Mouse (Mus musculus) adrenal gland, postnatal 10 days (tissue): Measurements from ENCODE around the gene Tmem8. TPM values are rescaled to one million over a fixed set of nuclear protein-coding genes. Genes with fewer than 3 reads are reported as not detected.
"Not testable (repeated sequence)": the region's sequence is repeated elsewhere in the genome, so short reads cannot be mapped to it uniquely, and the experiment has no call there.

Experiments
- DNase-seq: peaks from one replicate; pipeline ENCODE4 v3.0.0; 2021; ENCODE audit warnings: mixed read lengths
- total RNA-seq, 2 experiments: library from RNA; stranded (reverse); gene quantifications; 2 replicates each; pipeline ENCODE4 v1.2.3; 2021

The Tmem8 gene
- total RNA-seq, 2 experiments from 2014 or later: 4.2 to 4.9 TPM

DNA sequence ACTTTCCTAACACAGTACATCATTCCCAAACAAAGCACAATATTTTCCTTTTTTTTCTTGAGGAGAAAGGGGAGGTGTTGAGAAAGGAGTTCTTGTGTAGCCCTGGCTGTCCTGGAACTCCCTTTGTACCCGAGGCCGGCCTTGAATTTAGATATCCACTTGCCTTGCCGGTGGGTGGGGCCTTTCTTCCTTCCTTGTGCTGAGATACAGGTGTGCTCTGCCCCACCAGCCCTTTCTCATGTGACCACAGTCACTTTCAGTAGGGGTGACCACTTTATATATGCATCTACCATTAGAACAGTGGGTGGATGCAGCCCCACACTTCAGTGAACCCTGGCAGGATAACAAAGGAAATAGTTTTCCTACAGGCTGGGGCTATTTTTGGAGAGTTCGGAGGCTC, 1.4 kb upstream of the Tmem8 start:
- no peak for DNase-seq

DNA sequence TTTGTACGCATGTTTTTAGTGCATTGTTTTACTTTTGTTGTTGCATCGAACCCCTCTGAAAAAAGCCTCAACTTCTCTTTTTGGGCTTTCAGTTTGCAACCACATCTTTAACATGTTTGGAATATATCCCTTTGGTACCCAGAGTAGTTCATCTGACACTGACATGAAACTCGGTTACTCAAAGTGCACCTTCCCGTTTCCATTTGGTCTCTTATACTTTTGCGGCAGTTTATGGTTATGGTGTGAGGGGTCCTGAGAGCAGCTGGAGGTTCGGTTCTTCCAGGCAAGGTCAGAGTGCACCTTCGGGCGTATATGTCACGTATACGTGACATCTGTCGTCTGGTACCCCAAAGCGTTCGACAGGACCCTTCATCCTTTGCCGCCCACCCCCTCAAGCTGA, 348 bp upstream of the Tmem8 start:
- DNase-seq: no peak

DNA sequence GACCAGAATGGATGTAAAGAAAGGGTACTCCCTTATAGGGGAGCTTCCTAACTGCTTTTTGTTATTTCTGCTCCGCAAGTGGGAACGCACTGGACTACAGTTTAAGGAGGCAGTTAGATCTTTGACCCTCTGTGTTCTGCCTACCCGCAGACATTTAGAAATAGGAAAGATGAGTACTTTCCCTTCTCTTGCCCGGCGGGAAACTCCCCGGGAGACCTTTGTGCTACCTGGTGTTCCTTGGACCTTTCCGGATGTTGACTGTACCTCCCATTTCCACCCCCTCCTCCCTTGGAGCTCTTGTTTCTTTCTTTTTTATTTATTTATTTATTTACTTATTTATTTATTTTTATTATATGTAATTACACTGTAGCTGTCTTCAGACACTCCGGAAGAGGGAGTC, 962 bp downstream of the Tmem8 start:
- no peak for DNase-seq

DNA sequence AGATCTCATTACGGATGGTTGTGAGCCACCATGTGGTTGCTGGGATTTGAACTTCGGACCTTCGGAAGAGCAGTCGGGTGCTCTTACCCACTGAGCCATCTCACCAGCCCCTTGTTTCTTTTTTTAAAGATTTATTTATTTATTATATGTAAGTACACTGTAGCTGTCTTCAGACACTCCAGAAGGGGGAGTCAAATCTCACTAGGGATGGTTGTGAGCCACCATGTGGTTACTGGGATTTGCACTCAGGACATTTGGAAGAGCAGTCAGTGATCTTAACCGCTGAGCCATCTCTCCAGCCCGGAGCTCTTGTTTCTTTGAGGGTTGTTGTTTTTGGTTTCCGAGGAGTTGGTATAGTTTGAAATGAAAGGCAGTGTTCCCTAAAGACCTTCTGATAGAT, 1.4 kb downstream of the Tmem8 start:
- DNase-seq: not testable (repeated sequence)

DNA sequence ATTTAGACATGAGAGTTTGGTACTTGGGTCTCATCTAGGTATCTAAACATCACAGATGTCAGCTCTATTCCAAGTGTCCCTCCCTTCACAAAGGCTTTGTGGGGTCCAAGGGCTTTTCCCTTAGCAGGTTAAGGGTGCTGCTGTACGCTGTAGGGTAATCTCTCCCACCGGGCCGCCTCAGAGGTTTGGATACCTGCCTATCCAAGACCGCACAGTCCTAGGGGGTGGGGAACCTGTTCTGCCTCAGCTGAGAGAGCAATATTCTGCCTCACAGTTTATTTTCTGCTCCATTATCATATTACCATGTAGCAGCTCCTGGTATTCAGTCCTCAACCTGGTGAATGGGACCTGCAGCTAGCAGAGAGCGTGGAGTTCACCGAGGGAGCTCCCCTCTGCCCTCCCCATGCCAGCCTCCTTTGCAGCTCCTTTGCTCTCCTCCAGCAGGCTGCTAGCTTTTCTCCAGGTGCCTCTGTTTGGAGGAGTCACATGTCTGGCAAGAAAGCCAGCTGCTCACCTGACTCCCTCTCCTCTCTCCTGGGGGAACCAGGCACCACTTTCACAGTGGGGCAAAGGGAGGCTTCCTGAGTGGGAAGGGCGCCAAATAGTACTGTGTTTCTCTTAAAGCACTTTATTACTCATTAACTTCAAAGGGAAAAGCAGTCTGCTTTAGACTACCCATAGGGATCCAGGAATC, 2.3 kb downstream of the Tmem8 start:
- no peak for DNase-seq

DNA sequence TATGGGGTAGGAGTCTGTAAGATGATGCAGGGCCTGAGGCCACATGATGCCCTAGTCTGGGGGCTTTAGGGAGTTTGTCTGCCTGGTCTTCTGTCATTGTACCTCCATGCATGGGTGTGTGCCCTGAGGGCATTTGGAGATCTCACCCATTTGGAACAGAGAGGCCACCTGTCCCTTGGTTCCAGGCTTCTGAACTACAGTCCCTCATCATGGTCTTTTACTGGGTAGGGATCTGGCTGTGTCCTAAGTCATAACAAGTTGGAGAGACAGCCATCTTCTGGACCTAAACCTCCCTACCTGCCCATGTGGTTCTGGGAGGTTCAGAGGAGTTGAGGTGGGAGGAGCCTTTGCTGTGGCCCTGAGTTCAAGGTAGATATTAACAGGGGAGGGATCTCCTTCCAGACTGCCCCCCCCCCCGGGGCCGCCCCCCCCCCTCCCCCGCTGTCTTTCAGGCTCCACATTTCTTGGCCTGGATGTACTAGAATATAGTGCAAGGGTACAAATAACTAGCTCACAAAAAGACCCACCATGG, 2.9 kb downstream of the Tmem8 start:
- DNase-seq: no peak

DNA sequence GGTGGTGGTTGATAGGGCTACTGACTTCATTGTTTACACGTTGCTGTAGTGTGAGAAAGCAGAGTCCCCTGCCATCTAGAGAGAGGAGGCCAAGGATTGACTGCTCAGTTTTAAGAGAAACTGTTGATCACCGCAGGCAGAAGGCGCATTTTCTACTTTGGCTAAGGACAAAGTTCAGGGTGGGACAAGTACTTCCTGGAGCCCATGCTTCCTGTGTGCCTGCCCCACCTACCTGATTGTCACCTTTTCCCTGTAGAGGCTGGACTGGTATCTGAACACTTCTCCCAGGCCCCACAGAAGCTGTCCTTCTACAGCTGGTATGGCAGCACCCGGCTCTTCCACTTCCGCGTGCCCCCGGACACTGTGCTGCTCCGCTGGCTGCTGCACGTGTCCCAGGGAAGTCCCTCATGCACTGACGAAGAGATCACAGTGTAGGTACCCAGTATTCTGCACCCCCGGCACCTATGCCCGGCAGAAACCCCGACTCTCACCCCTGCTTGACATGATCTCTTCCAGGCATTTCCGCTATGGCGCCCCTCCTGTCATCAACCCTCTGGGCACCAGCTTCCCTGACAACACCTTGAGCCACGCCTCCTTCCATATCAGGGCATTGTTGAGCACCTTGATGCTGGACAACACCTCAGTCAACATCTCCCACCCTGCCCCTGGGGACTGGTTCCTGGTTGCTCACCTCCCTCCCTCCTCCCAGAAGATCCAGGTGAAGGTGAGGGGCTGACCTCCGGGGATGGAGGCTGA, 3.6 kb downstream of the Tmem8 start:
- no peak for DNase-seq

DNA sequence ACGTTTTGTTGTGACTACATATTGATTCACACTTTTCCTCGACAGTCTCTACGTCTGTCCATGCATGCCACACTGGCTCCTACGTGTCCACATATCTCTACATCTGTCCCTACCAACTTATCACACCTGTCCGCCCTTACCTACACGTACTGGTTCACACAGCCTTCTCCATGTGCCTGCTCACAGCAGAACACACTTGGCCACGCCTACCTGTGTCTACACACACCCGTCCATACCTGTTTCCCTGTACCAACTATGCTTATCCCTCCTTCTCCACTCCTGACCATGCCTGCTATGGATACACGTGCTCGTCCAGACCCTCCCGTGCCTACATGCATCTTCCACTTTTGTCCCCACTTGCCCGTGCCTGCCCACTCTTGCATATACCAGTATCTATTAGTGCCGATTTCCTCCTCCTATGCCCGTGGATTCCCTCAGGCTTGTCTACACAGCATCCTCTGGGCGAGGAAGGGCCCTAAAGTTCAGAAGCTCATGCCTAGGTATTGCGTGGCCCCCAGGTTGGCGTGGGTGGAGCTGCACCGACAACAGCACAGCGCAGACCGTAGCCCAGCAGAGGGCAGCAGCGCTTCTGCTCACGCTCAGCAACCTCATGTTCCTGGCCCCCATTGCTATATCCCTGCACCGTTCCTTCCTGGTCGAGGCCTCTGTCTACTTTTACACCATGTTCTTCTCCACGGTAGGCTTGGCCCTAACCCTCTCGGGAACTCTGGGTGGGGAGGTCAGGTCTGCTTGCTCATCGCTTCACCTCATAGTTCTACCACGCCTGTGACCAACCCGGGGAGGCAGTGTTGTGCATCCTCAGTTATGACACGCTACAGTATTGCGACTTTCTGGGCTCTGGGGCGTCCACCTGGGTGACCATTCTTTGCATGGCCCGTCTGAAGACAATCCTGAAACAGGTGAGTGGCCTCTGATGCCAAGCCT, 6.9 kb downstream of the Tmem8 start:
- peak; percentile 69 for DNase-seq

DNA sequence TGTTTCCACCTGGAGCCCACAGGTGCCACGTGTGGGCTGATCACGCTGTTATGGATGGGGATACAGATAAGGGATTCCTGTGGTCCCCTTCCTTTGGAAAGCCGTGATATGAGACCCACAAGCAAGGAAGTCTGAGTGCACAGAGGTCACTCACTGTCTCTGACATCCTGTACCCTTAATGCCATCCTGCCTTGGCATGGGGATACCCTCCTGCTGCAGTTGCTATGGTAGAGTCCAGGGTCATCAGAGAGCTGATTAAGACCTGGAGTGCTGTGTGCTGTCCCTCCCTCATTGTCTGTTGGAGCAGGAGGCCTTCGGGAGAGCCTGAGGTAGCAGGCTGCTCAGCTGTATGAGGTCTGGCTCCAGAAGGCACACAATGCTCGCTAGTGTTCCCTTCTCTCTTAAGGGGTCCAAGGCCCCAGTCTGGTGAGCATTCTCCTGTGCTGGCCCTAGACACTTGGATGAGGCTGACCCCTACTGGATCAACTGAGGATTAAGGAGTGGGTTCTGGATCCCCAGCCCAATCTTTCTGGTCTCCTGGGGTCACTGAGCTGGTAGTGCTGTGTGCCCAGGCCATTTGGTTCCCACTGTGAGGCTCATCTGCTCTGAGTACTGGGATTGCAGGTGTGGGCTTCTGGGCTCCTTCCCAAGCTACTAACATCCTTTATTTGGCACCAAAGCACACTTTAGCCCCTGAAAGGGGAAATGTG, 9.5 kb downstream of the Tmem8 start:
- DNase-seq: no peak

DNA sequence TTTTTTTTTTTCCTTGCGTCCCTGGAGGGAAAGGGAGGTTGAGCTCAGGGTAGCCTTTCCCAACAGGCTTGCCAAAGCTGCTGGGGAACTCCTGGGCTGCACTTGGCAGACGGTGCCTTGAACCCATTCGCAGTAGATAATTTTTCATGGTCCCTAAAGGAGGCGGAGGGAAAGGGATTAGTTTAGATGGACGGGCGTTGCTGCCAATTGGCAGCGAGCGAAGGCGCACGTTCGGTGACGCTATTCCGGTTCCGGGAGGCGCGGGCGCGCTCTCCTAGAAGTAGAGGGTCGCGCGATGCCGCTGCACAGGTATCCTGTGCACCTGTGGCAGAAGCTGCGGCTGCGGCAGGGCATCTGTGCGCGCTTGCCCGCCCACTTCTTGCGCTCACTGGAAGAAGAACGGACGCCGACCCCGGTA, 10.2 kb downstream of the Tmem8 start, which contains the start of gene Mrpl28:
TSS of gene Mrpl28 (plus strand) at position 234 of the 418 bp plus-strand sequence.
- DNase-seq: peak; percentile 95

DNA sequence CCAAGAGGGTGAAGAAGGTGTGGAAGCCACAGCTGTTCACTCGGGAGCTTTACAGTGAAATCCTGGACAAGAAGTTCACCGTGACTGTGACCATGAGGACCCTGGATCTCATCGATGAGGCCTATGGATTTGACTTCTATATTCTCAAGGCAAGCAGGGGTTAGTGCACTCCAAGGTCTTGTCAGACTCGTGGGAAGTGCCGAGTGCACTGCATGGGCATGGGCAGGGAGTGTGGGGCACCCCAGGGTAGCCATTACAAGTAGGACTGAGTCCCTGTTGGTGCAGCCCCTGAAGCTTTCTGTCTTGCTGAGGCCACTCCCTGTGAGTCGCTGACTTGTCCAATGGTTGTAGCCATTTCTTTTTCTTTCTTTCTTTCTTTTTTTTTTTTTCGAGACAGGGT, 11.5 kb downstream of the Tmem8 start:
- DNase-seq: no peak

DNA sequence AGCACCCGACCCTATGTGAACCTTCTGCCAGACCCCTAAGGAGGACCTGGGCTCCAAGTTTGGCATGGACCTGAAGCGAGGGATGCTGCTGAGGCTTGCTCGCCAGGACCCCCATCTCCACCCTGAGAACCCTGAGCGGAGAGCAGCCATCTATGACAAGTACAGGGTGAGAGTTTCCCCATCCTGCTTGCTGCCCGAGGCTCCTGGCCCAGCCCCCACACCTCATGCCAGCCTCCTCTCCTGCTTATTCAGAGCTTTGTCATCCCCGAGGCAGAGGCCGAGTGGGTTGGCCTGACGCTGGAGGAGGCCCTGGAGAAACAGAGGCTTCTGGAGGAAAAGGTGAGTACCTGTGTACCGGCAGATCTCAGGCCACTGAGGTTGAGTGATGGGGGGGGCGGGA, 12.1 kb downstream of the Tmem8 start:
- DNase-seq: no peak

DNA sequence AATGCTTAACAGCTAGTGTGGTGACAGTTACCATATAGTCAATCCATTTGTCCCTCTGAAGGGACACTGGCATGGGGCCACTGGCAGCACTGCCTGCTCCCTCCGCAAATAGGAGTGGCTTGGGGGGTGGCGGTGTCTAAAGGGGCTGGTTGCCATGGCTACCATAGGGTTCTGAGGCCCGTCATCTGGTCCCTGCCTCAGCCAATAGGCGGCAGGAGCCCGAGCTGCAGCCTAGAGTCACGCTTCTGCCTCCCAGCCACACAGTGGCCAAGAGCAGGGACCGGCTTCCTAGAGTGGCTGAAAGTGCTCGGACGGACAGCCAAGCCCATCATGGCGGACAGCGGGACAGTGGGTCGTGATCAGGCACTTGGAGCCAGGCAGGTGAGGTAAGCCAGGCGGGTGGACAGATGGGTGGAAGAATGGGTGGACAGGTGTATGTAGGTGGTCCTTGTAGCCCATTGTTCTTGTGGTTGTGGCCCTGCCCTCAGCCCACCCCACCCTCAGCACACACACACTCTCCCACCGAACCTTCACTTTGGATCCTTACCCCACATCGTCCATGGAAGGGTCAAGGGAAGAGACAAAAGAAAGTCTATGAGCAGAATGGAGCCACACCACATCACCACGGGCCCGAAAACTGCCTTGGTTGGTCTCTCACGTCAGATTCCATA, 18.1 kb downstream of the Tmem8 start:
- DNase-seq: no peak

DNA sequence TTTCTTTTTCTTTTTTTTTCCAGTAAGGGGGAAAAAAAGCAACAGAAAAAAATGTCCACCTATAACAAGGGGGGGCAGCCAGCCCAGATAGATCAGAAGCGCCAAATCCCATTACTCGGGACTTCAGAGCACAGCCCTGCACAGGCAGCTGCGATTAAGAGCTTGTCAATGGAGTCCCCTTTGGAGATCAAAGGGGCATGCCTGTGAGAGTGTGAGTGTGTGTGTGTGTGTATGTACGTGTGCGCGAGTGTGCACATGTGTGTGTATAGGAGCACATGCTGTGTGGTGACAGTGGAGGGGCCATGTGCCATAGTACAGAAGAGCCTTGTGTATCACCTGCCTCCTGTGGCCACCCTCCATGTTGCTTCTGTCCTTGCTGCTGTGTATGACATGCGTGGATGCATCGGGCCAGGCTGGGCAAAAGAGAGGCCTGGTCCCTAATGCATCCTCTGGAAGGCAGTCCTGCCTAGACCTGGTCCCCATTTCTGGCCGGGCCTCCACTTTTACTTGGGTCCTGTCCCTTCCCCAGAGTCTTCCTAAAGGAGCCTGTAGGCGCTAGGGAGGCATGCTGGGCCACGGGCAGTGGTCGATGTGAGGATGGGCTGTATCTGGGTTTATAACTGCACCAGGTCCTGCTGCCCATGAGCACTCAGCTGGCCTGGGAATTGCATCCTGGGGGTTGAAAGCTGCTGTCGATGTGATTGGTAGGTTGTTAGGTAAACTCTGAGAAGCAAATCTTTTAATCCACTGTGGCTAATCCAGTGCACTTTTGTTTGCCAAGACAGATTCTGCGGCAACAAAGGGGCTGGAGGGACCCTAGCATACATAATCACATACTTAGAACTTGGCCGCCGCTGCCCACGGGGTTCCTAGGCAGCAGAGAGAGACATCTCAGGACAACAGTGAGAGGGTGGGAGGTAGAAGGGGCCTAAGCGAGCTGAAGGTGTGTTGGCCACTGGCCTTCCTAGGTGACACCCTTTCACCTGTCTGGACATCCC, 19.1 kb downstream of the Tmem8 start:
- no peak for DNase-seq

DNA sequence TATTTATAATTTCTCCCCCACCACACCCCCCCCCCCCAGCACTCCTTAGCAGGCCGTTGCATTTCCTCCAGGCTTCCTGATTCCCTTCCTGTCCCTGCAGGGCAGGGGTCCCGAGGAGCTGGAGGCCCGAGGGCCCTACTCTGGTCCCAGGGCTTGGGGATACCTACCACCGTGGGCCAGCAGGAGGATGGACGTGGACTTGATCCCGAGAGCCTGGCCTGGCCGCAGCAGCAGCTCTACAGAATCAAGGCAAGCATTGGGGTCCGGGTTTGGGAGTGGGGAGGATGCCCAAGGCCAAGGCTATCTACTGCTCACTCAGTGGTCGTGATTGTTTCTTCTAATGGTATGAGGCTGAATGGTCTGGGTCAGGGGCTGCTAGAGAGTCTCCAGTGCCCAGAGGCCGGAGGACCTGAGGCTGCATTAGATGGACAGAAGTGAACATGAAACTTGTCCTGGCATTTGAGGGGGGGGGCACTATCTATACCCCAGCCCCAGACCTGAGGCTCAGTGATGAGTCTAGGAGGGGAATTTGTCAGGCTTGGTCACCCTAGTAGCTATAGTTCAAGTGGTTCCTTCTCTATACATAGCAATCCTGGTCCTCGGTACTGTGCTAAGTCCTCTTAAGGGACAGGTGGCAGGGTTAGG, 24.1 kb downstream of the Tmem8 start:
- no peak for DNase-seq

DNA sequence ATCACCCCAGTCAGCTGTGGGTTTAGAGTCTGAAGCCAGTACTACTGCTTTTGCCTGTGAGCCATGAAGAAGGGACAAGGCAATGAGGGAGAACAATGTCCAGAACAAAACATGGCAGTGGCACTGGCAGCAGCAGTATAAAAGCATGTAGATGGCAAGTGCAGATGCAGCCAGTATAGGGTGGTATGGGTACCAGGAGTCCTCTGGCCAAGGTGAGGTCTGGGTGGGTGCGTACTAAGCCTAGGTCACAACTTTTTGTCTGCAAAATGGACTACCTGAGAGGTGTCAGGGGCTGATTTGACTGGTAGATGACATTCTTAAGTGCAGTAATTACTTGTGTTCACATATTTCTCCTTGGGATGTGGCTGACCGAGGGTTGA, 24.6 kb downstream of the Tmem8 start:
- DNase-seq: no peak

DNA sequence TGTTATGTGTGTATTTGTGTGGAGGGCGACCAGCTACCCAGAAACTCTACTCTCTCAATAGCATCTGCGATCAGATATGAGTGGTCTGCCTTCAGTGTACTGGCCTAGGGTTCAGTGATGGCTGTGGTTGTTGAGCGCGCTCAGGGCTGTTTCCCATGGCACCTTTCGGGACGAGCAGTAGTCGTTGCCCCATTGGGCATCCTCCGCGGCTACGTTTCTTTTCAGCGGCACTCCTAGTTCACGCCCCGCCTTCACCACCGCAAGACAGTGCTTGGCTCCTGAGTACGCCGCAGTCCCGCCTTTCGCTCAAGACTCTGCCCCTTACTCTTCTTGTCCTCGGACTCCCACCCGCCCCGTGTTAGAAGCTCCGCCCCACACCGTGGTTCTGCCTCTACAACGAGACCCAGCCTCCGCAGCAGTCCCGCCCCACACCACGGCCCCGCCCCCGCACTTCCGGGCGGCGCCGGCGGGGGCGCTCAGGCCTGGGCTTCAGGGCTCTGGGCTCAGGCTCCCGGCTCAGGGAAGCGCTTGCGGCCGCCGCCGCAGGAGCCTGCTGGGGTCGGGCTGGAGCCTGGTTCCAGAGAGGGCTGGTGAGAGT, 25.2 kb downstream of the Tmem8 start, which contains the start of gene Axin1:
TSS of gene Axin1 (plus strand) at position 450 of the 598 bp plus-strand sequence.
- peak; percentile 97 for DNase-seq

DNA sequence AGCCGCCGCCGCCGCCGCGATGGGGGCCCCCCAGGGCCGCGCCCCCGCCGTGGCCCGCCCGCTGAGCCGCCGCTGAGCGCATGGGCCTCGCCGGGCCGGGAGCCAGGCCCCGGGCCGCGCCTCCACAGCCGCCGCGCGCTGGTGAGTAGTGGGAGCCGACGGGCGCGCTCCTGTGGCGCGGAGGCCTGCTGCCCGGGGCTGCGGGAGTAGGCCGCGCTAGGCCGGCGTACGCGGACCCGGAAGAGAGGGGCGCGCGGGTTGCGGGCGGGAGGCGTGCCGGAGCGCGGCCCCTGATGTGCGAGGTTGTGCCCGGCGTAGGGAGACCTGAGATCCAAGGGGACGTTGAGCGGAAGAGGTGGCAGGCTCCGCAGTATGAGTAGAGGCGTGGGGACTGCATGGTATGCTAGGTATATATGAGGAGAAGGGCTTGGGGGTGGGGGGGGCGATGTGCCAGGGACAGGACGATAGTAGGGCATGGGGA, 25.8 kb downstream of the Tmem8 start:
- DNase-seq: peak; percentile 73

DNA sequence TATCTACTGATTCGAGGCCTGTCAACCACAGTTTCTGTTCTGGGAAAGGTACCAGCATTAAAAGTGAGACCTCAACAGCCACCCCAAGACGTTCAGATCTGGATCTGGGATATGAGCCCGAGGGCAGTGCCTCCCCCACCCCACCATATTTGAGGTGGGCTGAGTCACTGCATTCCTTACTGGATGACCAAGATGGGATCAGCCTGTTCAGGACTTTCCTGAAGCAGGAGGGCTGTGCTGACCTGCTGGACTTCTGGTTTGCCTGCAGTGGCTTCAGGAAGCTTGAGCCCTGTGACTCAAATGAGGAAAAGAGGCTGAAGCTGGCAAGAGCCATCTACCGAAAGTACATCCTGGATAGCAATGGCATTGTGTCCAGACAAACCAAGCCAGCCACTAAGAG, 29.7 kb downstream of the Tmem8 start:
- DNase-seq: no peak
